Mouse (Mus musculus) thymus, adult 2 months (tissue): ENCODE results near the gene Mill2.

Experiments used
- CTCF ChIP-seq: fragments of 200-500 bp; IDR thresholded peaks from 2 replicates; pipeline ENCODE4 v1.5.1; 2012; ENCODE audit warnings: mild to moderate bottlenecking, control low read depth, low read length, moderate library complexity, borderline replicate concordance; ENCODE audit not compliant: control insufficient read depth, poor library complexity, insufficient read depth; ENCODE audit errors: extremely low read depth
- POLR2A ChIP-seq: fragments of 200-500 bp; IDR thresholded peaks from 2 replicates; pipeline ENCODE4 v1.6.1; 2012; ENCODE audit warnings: mild to moderate bottlenecking, low read length, control low read depth, moderate library complexity; ENCODE audit not compliant: control insufficient read depth, poor library complexity, insufficient read depth; ENCODE audit errors: extremely low read depth

DNA sequence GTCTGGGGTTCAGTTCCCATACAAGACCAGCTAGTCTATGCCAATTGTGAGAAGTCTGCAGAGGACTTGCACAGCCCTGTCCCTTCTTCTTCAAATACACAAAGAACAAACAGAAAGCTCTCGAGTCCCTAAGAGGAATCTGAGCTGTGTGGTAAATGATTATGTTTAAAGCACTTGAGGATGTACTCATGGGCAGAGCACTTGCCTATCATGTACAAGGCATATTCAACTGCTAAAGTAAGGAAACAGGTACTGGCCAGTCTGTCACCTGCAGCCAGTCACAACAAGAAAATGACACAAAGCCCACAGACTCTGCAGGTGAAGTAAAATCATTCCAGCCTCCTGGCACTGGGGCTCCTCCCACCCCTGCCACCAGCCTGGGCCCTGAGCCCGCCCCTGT, 60.7 kb downstream of the Mill2 start:
- TF ChIP-seq CTCF (no peak), POLR2A (no peak)
